Comparison of ENCODE assay signal across 20 mouse cellular contexts in the genomic region with DNA sequence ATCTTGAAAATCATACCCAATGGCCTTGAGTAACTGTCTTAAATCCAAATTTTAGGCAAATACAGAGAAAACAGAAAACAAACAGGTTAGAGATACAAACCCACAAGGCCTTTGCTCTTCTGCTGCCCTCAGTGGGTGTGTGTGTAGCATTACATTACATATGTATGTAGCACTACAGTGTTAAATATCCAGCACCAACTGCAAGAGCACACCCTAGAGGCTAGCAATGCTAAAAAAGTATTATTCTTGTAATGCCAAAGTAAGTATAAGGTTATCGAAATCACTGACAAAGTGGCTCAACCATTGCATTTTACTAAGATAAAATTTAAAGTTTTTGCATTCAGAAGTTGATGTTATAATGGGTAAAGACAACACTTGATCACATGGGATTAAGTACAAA.
DNase-seq lines count a peak whose midpoint lies in the region; ATAC-seq and TF ChIP-seq lines count a peak whose summit lies in the region.
"Had no signal": no experiment of that assay in that cellular context is flagged by ENCODE, and none has a peak within 500 bp of the region (broad histone marks: within the 10 kb centered on the region; RNA-seq: fewer than 3 reads in every experiment).

No protein-coding gene starts in this region.

- H3K4me3 ChIP-seq in left cerebral cortex, adult 2 months: no peak overlapping the region
- H3K4me3 ChIP-seq: embryonic facial prominence, embryonic 12.5 days; forebrain, embryonic 15.5 days; gastrocnemius, adult 2 months; heart, embryonic 13.5 days; hindbrain, embryonic 12.5 days had no signal

- DNase-seq in frontal cortex, postnatal 14 days (ENCODE audit: low spot score in 2 of 2): no peak
- DNase-seq in left cerebral cortex, adult 2 months (ENCODE audit: extremely low spot score in 1 of 2, low spot score in 2 of 2): no peak
- no peak for DNase-seq in left cerebral cortex, adult 8-10 months (ENCODE audit: low spot score in 2 of 2)
- DNase-seq in 3T3-L1 (ENCODE audit: low read depth, low spot score): peak; percentile 4
- DNase-seq in NIH3T3 (ENCODE audit: low read depth): peak; percentile 14
- DNase-seq in spleen, postnatal 14 days (ENCODE audit: low spot score in 2 of 2): no peak
- DNase-seq: adrenal gland, postnatal 14 days; cerebellum, adult 11-12 months; cerebellum, adult 9-10 months; cerebellum, postnatal 25 days; gastrocnemius, adult 2 months; gastrocnemius, postnatal 25 days; heart, postnatal 10 days; heart, postnatal 4 days had no signal

- intact Hi-C loops in left cerebral cortex, adult 2 months (cut with DNase I): no loop called here

- TF ChIP-seq CTCF in left cerebral cortex, adult 2 months (IDR thresholded peaks at IDR 0.05): peak; percentile 24

- no peak overlapping the region for H3K27ac ChIP-seq in left cerebral cortex, adult 2 months
- H3K27ac ChIP-seq: embryonic facial prominence, embryonic 12.5 days; forebrain, embryonic 15.5 days; gastrocnemius, adult 2 months; heart, embryonic 13.5 days; hindbrain, embryonic 12.5 days had no signal

- ATAC-seq in frontal cortex, adult (ENCODE audit: low TSS enrichment): peak; percentile 45
- ATAC-seq: forebrain, embryonic 15.5 days; hindbrain, embryonic 16.5 days had no signal

Comparison
In these comparisons a context has a peak if more than half of its experiments do, and no peak if none do; other contexts are left out.
1. DNase-seq: peak in 3T3-L1 (single experiment) and NIH3T3 (single experiment); none in frontal cortex, postnatal 14 days (0 of 2), left cerebral cortex, adult 2 months (0 of 2), left cerebral cortex, adult 8-10 months (0 of 2) and spleen, postnatal 14 days (0 of 2).